Mouse (Mus musculus) retina, postnatal 1 day (tissue): ENCODE data around the gene Hscb.

ENCODE experiments used
- DNase-seq: peaks from one replicate; pipeline ENCODE4 v3.0.0-alpha.2; 2012

Hscb gene

GRCm38 (mm10) chr5:110780761-110781528 is 58.6 kb downstream of the Hscb start:
- DNase-seq, result no peak

GRCm38 (mm10) chr5:110779998-110780760 is 59.4 kb downstream of the Hscb start, which contains the start of gene Pus1:
TSS of gene Pus1 (minus strand) at chr5:110780659.
- DNase-seq, result peak; percentile 95

- no peak for DNase-seq
These were observed 60.1 kb downstream of the Hscb start for GRCm38 (mm10) chr5:110779276-110779997.
